Mouse (Mus musculus): ENCODE data around the gene Olfr514.

The Olfr514 gene

DNA sequence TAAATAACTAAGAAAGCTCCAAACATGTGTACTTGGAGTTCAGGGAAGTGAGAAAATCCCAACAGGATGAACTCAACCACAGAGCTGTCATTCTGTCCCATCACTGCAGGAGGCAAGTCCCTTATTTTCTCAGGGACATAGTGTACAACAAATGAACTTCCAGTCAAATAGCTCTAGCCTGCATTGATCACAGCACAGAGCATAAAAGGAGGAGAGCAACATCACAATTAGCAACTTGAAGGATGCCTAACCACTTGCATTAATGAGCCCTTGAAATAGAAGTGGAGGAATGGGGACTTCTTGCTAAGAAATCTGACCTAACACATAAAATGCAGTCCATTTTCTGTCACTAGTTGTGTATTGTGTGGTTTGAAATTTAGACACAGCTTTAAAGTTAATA lies at the start of gene Olfr514:
Gene Olfr514 (minus strand): TSS at position 101 of the 400 bp plus-strand sequence.
- DNase-seq (ENCODE audit: low spot score) = no peak

DNA sequence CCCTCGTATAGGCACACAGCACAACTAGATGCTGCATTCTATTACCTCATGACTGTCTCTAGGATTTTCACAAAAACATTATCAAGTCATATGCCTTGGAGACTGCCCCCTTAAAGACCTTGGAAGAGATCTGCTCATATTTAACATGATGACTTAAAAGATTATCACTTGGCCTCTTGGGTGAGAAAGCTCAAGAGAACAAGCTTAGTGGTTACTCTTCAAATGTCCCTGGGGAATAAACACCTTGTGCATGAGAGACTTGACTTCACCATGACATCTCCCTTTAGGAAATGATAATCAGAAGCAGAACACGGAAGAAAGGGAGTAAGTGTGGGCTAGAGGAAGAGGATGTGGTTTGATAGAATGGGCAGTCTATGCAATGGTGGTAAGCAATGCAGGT lies 46.5 kb upstream of the Olfr514 start, which contains the start of gene Olfr517:
Gene Olfr517 (minus strand): TSS at position 101 of the 400 bp plus-strand sequence.
- DNase-seq (ENCODE audit: low spot score) = no peak

DNA sequence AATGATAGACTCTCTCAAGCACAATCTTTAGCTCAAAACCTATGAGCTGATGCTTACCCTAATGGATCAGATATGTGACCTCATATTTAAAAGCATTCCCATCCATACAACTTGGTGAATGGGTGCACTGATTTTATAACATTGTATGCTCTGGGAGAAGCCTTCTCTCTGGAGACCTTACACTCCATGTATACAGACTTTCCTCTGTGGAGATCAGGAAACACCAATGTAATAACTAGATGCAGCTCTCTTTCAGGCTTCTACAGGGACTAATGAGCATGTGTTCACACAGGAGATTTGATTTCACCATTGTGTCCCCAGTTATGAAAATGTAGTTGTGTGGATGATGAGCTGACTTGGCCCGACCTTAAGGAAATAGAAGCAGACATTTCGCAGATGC lies 24.6 kb upstream of the Olfr514 start, which contains the start of gene Olfr516:
Gene Olfr516 (minus strand): TSS at position 101 of the 400 bp plus-strand sequence.
- no peak for DNase-seq (ENCODE audit: low spot score)

DNA sequence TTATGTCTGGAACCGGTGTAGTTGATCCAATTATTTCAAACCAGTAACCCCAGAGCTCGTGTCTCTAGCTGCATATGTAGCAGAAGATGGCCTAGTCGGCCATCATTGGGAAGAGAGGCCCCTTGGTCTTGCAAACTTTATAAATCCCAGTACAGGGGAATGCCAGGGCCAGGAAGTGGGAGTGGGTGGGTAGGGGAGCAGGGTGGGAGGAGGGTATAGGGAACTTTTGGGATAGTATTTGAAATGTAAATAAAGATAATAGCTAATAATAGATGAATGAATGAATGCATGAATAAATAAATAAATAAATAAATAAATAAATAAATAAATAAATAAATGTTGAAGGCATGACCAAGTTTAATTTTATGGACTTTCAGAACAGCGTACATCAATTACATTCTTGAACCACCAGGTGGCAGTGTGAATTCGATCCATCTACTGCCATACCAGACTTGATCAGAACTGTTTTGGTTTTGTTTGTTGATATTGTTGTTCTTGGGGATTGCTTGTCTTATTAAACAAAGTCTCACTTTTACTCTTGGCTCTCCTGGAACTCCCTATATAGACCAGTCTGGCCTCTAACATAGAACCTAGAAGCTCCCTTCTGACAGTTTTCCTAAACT lies 11.1 kb downstream of the Olfr514 start:
- peak; percentile 71 for DNase-seq (ENCODE audit: low spot score)

DNA sequence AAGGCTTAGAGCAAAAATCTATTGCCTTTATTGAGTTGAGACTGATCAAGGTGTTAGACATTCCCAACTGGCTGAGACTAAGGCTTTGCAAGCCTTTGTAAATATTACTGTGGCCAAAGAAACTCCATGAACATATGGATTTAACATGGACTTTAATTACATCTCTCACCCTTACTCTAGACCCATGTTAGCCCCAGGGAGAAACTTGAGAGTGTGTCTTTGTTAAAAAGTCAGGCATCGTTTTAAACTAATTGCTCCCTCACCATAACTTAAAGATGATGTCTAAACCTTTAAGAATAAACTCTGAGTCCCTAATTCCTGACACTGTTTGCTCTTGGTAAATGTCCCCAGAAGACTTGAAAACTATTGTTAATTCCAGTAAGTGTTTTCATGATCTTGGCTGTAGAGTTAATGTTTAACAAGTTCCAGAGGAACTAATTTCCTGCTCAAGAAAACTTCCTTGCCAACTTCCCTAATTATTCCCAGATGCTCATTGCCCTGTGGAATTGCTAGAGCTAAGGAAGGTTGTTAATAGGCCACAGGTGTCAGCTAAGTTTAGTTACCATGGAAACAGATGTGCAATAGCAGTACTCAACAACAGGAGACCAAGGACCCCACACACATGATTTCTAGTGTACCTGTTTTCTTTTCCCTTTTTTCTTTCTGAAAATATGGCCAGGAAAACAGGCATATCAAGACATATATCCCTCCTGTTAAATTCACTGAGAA lies 28.4 kb downstream of the Olfr514 start:
- DNase-seq (ENCODE audit: low spot score) = no peak

Measured in MN1 (cell line).